Comparison of ENCODE assay signal across 7 mouse cellular contexts in the genomic region with DNA sequence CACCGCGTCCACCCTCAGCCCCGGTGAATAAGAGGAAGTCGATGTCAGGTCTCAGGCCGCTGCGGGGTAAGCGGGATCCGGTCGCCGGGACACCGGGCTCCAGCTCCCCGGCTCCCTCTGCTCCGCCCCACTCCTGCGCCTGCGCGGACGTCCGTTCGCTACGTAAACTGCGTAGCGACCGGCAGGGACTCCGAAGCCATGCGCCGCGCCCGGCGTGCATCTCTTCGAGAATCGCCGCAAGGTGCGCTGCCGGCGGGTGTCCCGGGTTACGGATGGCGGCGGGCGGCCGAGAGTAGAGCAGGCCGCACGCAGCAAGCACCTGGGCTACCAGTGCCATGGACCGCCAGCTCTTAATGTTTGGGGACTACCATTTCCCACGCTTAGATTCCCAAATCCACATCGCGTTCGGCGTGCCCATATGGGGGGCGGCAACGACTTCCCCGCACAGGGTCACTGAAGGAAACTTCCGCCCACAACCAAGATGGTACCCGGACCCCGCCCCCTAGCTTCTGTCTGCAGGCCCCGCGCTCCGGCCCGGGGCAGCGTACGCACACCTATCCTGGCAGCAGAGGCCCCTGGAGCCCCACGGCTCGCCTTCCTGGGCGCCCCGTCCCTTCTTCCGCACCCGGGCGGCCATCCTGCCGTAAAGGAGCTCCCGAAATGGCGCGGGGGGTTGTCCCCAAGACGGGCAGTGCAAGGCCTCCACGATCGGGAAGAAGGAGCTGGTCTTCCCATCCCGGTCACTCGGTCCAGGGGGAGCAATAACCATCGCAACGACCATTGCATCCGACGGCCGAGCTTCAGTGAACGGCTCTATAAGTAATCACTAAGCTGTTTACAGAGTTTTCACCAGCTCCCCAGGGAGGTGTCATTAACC. TPM values are rescaled to one million over a fixed set of nuclear protein-coding genes. Genes with fewer than 3 reads are reported as not detected.
DNase-seq lines count a peak whose midpoint lies in the region; ATAC-seq lines count a peak whose summit lies in the region.

A gene (plus strand): TSS at position 490 of the 877 bp plus-strand sequence.

- peak; percentile 97 for DNase-seq in adrenal gland, postnatal 25 days
- DNase-seq in embryonic facial prominence, embryonic 11.5 days (ENCODE audit: low spot score), result peak; percentile 95
- DNase-seq in kidney, adult 11 months, result peak; percentile 90
- peak; percentile 98 for DNase-seq in limb, embryonic 10.5 days (ENCODE audit: low spot score)
- peak; percentile 95 for DNase-seq in skeletal muscle tissue, adult 2 months (ENCODE audit: low read depth, low spot score)

- no peaks in the 10 kb centered on the region for H3K36me3 ChIP-seq in embryonic facial prominence, embryonic 11.5 days (replicated peaks; ENCODE audit: control insufficient read depth, insufficient read depth, low read depth, low read length)
- peaks cover 3% of the 10 kb centered on the region for H3K36me3 ChIP-seq in limb, embryonic 10.5 days
- 0 out of 2 replicates have a peak, but pooled peaks cover 4% of the 10 kb centered on the region for H3K36me3 ChIP-seq in midbrain, embryonic 12.5 days

- peak within 1 kb of the TSS; percentile 80 for H3K4me3 ChIP-seq in embryonic facial prominence, embryonic 11.5 days (ENCODE audit: low read depth, low read length)
- H3K4me3 ChIP-seq in limb, embryonic 10.5 days, result peak within 1 kb of the TSS; percentile 86
- peak within 1 kb of the TSS; percentile 77 for H3K4me3 ChIP-seq in midbrain, embryonic 12.5 days

- no peaks in the 10 kb centered on the region for H3K4me1 ChIP-seq in embryonic facial prominence, embryonic 11.5 days (ENCODE audit: control insufficient read depth, insufficient read depth, low read length)
- H3K4me1 ChIP-seq in limb, embryonic 10.5 days, result peaks cover 25% of the 10 kb centered on the region
- H3K4me1 ChIP-seq in midbrain, embryonic 12.5 days, result peaks cover 32% of the 10 kb centered on the region

- H3K27ac ChIP-seq in embryonic facial prominence, embryonic 11.5 days (replicated peaks; ENCODE audit: low read depth, low read length), result peak within 1 kb of the TSS; percentile 91
- peak within 1 kb of the TSS; percentile 92 for H3K27ac ChIP-seq in limb, embryonic 10.5 days
- peak within 1 kb of the TSS; percentile 94 for H3K27ac ChIP-seq in midbrain, embryonic 12.5 days (replicated peaks)

- no peaks in the 10 kb centered on the region for H3K27me3 ChIP-seq in embryonic facial prominence, embryonic 11.5 days (ENCODE audit: control insufficient read depth, insufficient read depth, low read length)
- H3K27me3 ChIP-seq in limb, embryonic 10.5 days (ENCODE audit: low read depth, poor library complexity, severe bottlenecking), result peaks cover 31% of the 10 kb centered on the region
- peaks cover 10% of the 10 kb centered on the region for H3K27me3 ChIP-seq in midbrain, embryonic 12.5 days

- H3K9me3 ChIP-seq in embryonic facial prominence, embryonic 11.5 days (replicated peaks; ENCODE audit: control insufficient read depth, low read length), result no peaks in the 10 kb centered on the region
- no peaks in the 10 kb centered on the region for H3K9me3 ChIP-seq in limb, embryonic 10.5 days (replicated peaks)
- no peaks in the 10 kb centered on the region for H3K9me3 ChIP-seq in midbrain, embryonic 12.5 days

- peak within 1 kb of the TSS; percentile 98 for H3K4me2 ChIP-seq in embryonic facial prominence, embryonic 11.5 days (ENCODE audit: low read depth, low read length)
- H3K4me2 ChIP-seq in midbrain, embryonic 12.5 days (replicated peaks), result peak within 1 kb of the TSS; percentile 98

- peak within 1 kb of the TSS; percentile 93 for H3K9ac ChIP-seq in embryonic facial prominence, embryonic 11.5 days (replicated peaks; ENCODE audit: low read length)
- peak within 1 kb of the TSS; percentile 84 for H3K9ac ChIP-seq in midbrain, embryonic 12.5 days (replicated peaks)

- under 1% methylated on average over 81 of the region's 83 CpGs for WGBS in embryonic facial prominence, embryonic 11.5 days
- under 1% methylated on average over 83 of the region's 83 CpGs for WGBS in limb, embryonic 10.5 days
- under 1% methylated on average over 83 of the region's 83 CpGs for WGBS in midbrain, embryonic 12.5 days

- ATAC-seq in embryonic facial prominence, embryonic 11.5 days (replicated peaks; ENCODE audit: insufficient number of reproducible peaks, low FRiP score, low TSS enrichment, low read depth), result peak; percentile 71
- peak; percentile 76 for ATAC-seq in granulocyte monocyte progenitor cell, adult 5-6 weeks (replicated peaks; ENCODE audit: poor library complexity, severe bottlenecking)
- peak; percentile 80 for ATAC-seq in midbrain, embryonic 12.5 days (ENCODE audit: low FRiP score, low read depth)

RNA-seq across cellular contexts. Expression of the gene that starts here (rescaled TPM):
- 44.1 and 53.7 TPM in 2 replicates for total RNA-seq in adrenal gland, postnatal 25 days (2021)
- 57.4 and 60.7 TPM in 2 replicates for polyA plus RNA-seq in embryonic facial prominence, embryonic 11.5 days (2014; fragmentation: Nextera tagmentation; extraction: Ambion mirVana)
- total RNA-seq in granulocyte monocyte progenitor cell, adult 5-6 weeks (2014; fragmentation: Nextera tagmentation), result 26.7 and 34.5 TPM in 2 replicates
- 48.8 and 69.0 TPM in 2 replicates for total RNA-seq in granulocyte monocyte progenitor cell, adult 5-6 weeks (2017)
- 51.8 and 55.3 TPM in 2 replicates for polyA plus RNA-seq in limb, embryonic 10.5 days (2016; fragmentation: Nextera tagmentation; extraction: Ambion mirVana)
- 67.6 and 69.0 TPM in 2 replicates for polyA plus RNA-seq in midbrain, embryonic 12.5 days (2016; fragmentation: Nextera tagmentation; extraction: Ambion mirVana)

Comparison
In these comparisons a context has a peak if more than half of its experiments do, and no peak if none do; other contexts are left out.
1. Peak in every context shown above with its lines: DNase-seq, ATAC-seq, H3K4me3 ChIP-seq and H3K27ac ChIP-seq.